Mouse (Mus musculus) CH12.LX (cell line): ENCODE results near the gene Smyd3. TPM values are rescaled to one million over a fixed set of nuclear protein-coding genes. Genes with fewer than 3 reads are reported as not detected.

Experiments used
- DNase-seq: peaks from one replicate; pipeline ENCODE4 v3.0.0-alpha.2; 2013; ENCODE audit errors: extremely low read depth
- H3K27ac ChIP-seq: 2 replicates; pipeline ENCODE4 v1.5.1; 2012; ENCODE audit warnings: low read depth, mild to moderate bottlenecking, control low read depth, moderate library complexity; ENCODE audit not compliant: insufficient read depth
- H3K27me3 ChIP-seq: replicated peaks from 2 replicates; pipeline ENCODE3; 2012; ENCODE audit warnings: inconsistent platforms
- H3K36me3 ChIP-seq, 2 experiments: replicated peaks in 1 of 2; 2 replicates each; pipeline versions ENCODE3 to v1.6.1; 2012; ENCODE audit warnings: inconsistent platforms in 1 of 2, low read length in 1 of 2, mild to moderate bottlenecking in 1 of 2, mixed read lengths in 1 of 2, moderate library complexity in 1 of 2; ENCODE audit not compliant: control insufficient read depth in 1 of 2, insufficient read depth in 1 of 2
- H3K4me1 ChIP-seq, 2 experiments: 2 replicates each; pipeline ENCODE4 v1.6.1; 2012; ENCODE audit warnings: inconsistent platforms in 1 of 2, moderate library complexity in 1 of 2; ENCODE audit not compliant: insufficient read depth in 2 of 2, control insufficient read depth in 1 of 2
- H3K4me2 ChIP-seq: 2 replicates; pipeline ENCODE4 v1.6.1; 2012; ENCODE audit warnings: low read depth, mild to moderate bottlenecking, control low read depth; ENCODE audit not compliant: poor library complexity, insufficient read depth, severe bottlenecking
- H3K4me3 ChIP-seq, 3 experiments: fragments of 150-350 bp in 1 of 3; sonication (generic) in 1 of 3; replicated peaks in 1 of 3; 2 replicates each; pipeline versions ENCODE3 to v1.5.1; 2011 to 2012; ENCODE audit warnings: low read depth in 2 of 3, low read length in 2 of 3, mild to moderate bottlenecking in 2 of 3, moderate library complexity in 2 of 3, control low read depth in 1 of 3, improper control_type of control experiment in 1 of 3, inconsistent platforms in 1 of 3, mixed read lengths in 1 of 3; ENCODE audit not compliant: poor library complexity in 1 of 3
- H3K79me2 ChIP-seq: replicated peaks from 2 replicates; pipeline ENCODE4 v1.6.1; 2012; ENCODE audit warnings: mild to moderate bottlenecking, moderate library complexity; ENCODE audit not compliant: control insufficient read depth, poor library complexity, insufficient read depth, severe bottlenecking; ENCODE audit errors: extremely low read depth
- H3K9ac ChIP-seq: 2 replicates; pipeline ENCODE4 v1.6.1; 2012; ENCODE audit warnings: low read depth, mild to moderate bottlenecking, control low read depth, moderate library complexity; ENCODE audit not compliant: insufficient read depth
- H3K9me3 ChIP-seq: replicated peaks from 2 replicates; pipeline ENCODE3; 2012; ENCODE audit warnings: low read length, inconsistent platforms, mixed read lengths
- BHLHE40 ChIP-seq: IDR thresholded peaks from 2 replicates; pipeline ENCODE4 v1.6.1; 2011; ENCODE audit warnings: mild to moderate bottlenecking, low read depth, low read length, improper control_type of control experiment
- CHD1 ChIP-seq: IDR thresholded peaks from 2 replicates; pipeline ENCODE4 v1.6.1; 2012; ENCODE audit warnings: low read depth, low read length, improper control_type of control experiment, inconsistent platforms
- CHD2 ChIP-seq: IDR thresholded peaks from 2 replicates; pipeline ENCODE4 v1.6.1; 2011; ENCODE audit warnings: low read length, improper control_type of control experiment
- CTCF ChIP-seq, 2 experiments: IDR thresholded peaks in 1 of 2; conservative IDR thresholded peaks in 1 of 2; 2 replicates each; pipeline ENCODE4 v1.5.1; 2011 to 2012; ENCODE audit warnings: low read depth in 2 of 2, low read length in 2 of 2, improper control_type of control experiment in 1 of 2, inconsistent platforms in 1 of 2, mild to moderate bottlenecking in 1 of 2, moderate library complexity in 1 of 2
- EP300 ChIP-seq: IDR thresholded peaks from 2 replicates; pipeline ENCODE4 v1.6.1; 2011; ENCODE audit warnings: low read length, improper control_type of control experiment
- ETS1 ChIP-seq: conservative IDR thresholded peaks from 2 replicates; pipeline ENCODE4 v1.6.1; 2012; ENCODE audit warnings: low read depth, mild to moderate bottlenecking, inconsistent platforms, low read length, improper control_type of control experiment, moderate library complexity
- GABPA ChIP-seq: IDR thresholded peaks from 2 replicates; pipeline ENCODE4 v1.6.1; 2012; ENCODE audit warnings: low read depth, low read length, improper control_type of control experiment, inconsistent platforms; ENCODE audit not compliant: insufficient replicate concordance
- HCFC1 ChIP-seq: IDR thresholded peaks from 2 replicates; pipeline ENCODE4 v1.6.1; 2012; ENCODE audit warnings: low read depth, mild to moderate bottlenecking, inconsistent platforms, low read length, improper control_type of control experiment
- IRF4 ChIP-seq: IDR thresholded peaks from 2 replicates; pipeline ENCODE4 v1.6.1; 2014; ENCODE audit warnings: low read depth, mild to moderate bottlenecking, inconsistent platforms, low read length, improper control_type of control experiment
- JUN ChIP-seq: IDR thresholded peaks from 2 replicates; pipeline ENCODE4 v1.6.1; 2011; ENCODE audit warnings: low read depth, mild to moderate bottlenecking, low read length, improper control_type of control experiment, moderate library complexity; ENCODE audit not compliant: insufficient read depth
- JUND ChIP-seq: conservative IDR thresholded peaks from 2 replicates; pipeline ENCODE4 v1.6.1; 2011; ENCODE audit warnings: low read depth, low read length, improper control_type of control experiment
- MAX ChIP-seq: IDR thresholded peaks from 2 replicates; pipeline ENCODE4 v1.6.1; 2011; ENCODE audit warnings: low read length, improper control_type of control experiment
- MAZ ChIP-seq: IDR thresholded peaks from 2 replicates; pipeline ENCODE4 v1.6.1; 2012; ENCODE audit warnings: low read depth, mild to moderate bottlenecking, inconsistent platforms, low read length, improper control_type of control experiment, moderate library complexity
- MXI1 ChIP-seq: IDR thresholded peaks from 2 replicates; pipeline ENCODE4 v1.6.1; 2011; ENCODE audit warnings: mild to moderate bottlenecking, low read depth, low read length, improper control_type of control experiment
- NELFE ChIP-seq: IDR thresholded peaks from 2 replicates; pipeline ENCODE4 v1.6.1; 2011; ENCODE audit warnings: low read depth, low read length, improper control_type of control experiment
- NRF1 ChIP-seq: IDR thresholded peaks from 2 replicates; pipeline ENCODE4 v1.6.1; 2014; ENCODE audit warnings: low read depth, mild to moderate bottlenecking, inconsistent platforms, low read length, improper control_type of control experiment, moderate library complexity
- POLR2AphosphoS2 ChIP-seq: IDR thresholded peaks from 2 replicates; pipeline ENCODE4 v1.6.1; 2011; ENCODE audit warnings: low read depth, low read length, improper control_type of control experiment
- RCOR1 ChIP-seq: conservative IDR thresholded peaks from 2 replicates; pipeline ENCODE4 v1.6.1; 2012; ENCODE audit warnings: low read depth, mild to moderate bottlenecking, inconsistent platforms, low read length, improper control_type of control experiment
- SIN3A ChIP-seq: IDR thresholded peaks from 2 replicates; pipeline ENCODE4 v1.6.1; 2012; ENCODE audit warnings: low read length, improper control_type of control experiment, inconsistent platforms
- SMC3 ChIP-seq: IDR thresholded peaks from 2 replicates; pipeline ENCODE4 v1.6.1; 2011; ENCODE audit warnings: low read depth, low read length, improper control_type of control experiment
- TBP ChIP-seq: conservative IDR thresholded peaks from 2 replicates; pipeline ENCODE4 v1.6.1; 2011; ENCODE audit warnings: low read depth, low read length, improper control_type of control experiment
- TCF12 ChIP-seq: IDR thresholded peaks from 2 replicates; pipeline ENCODE4 v1.6.1; 2014; ENCODE audit warnings: low read depth, mild to moderate bottlenecking, inconsistent platforms, low read length, improper control_type of control experiment
- UBTF ChIP-seq: IDR thresholded peaks from 2 replicates; pipeline ENCODE4 v1.6.1; 2012; ENCODE audit warnings: low read depth, mild to moderate bottlenecking, inconsistent platforms, low read length, improper control_type of control experiment, moderate library complexity
- USF1 ChIP-seq: IDR thresholded peaks from 2 replicates; pipeline ENCODE4 v1.6.1; 2014; ENCODE audit warnings: low read depth, mild to moderate bottlenecking, inconsistent platforms, low read length, improper control_type of control experiment
- USF2 ChIP-seq: conservative IDR thresholded peaks from 2 replicates; pipeline ENCODE4 v1.6.1; 2011; ENCODE audit warnings: low read depth, low read length, improper control_type of control experiment
- ZMIZ1 ChIP-seq: IDR thresholded peaks from 2 replicates; pipeline ENCODE4 v1.6.1; 2012; ENCODE audit warnings: low read depth, mild to moderate bottlenecking, inconsistent platforms, low read length, improper control_type of control experiment
- ZNF384 ChIP-seq: IDR thresholded peaks from 2 replicates; pipeline ENCODE4 v1.6.1; 2012; ENCODE audit warnings: low read depth, low read length, improper control_type of control experiment, inconsistent platforms
- dilution Hi-C: fragments of 300-500 bp; cut with MboI; formaldehyde crosslinking; loops from 2 replicates; pipeline ENCODE4 v1.14.3; 2020; ENCODE audit warnings: low sequenced_read_pairs; ENCODE audit not compliant: extremely low pct_unique_long_range_greater_than_20kb, extremely low pct_ligation_motif_present
- in situ Hi-C: fragments of 300-500 bp; cut with MboI; formaldehyde crosslinking; loops from 3 replicates; pipeline ENCODE4 v1.14.3; 2019; ENCODE audit warnings: low sequenced_read_pairs, low pct_ligation_motif_present, low pct_unique_long_range_greater_than_20kb, mixed read lengths
- polyA plus RNA-seq: library from polyadenylated mRNA; unstranded; fragments of >175 nt; gene quantifications from 2 replicates; pipeline ENCODE4 v1.2.1, GENCODE M21; 2012; ENCODE audit warnings: low read depth; ENCODE audit not compliant: insufficient read length
- total RNA-seq, 2 experiments: library from RNA; depleted of rRNA; stranded (reverse); fragments of 300-350 nt in 1 of 2; fragments of >200 nt in 1 of 2; gene quantifications; 2 replicates each; pipeline ENCODE4 v1.2.3; 2012 to 2014

The Smyd3 gene
- total and polyA plus RNA-seq, 3 experiments: 11.4 to 12.5 (median 11.8) TPM

- H3K4me2 ChIP-seq: no peak overlapping the region
- H3K4me1 ChIP-seq: no peaks in the 10 kb centered on the region
- TF ChIP-seq TBP: no peak
- TF ChIP-seq GABPA: no peak
- TF ChIP-seq JUND: no peak
- TF ChIP-seq TCF12: no peak
- TF ChIP-seq USF1: no peak
- TF ChIP-seq NRF1: no peak
- no peak for TF ChIP-seq ETS1
- no peak for TF ChIP-seq MXI1
- TF ChIP-seq MAX: no peak
- no peak for TF ChIP-seq JUN
- no peak for TF ChIP-seq RCOR1
- no peak for TF ChIP-seq USF2
- no peak for TF ChIP-seq POLR2AphosphoS2
- no peak for TF ChIP-seq SIN3A
- TF ChIP-seq IRF4: no peak
- TF ChIP-seq NELFE: no peak
- no peak for TF ChIP-seq BHLHE40
- TF ChIP-seq EP300: no peak
- DNase-seq: no peak
- H3K79me2 ChIP-seq: no peaks in the 10 kb centered on the region
- no peak overlapping the region for H3K9ac ChIP-seq
- H3K36me3 ChIP-seq: peaks cover 0 to 4% of the 10 kb centered on the region in 2 experiments
- H3K27ac ChIP-seq: no peak overlapping the region
- H3K27me3 ChIP-seq: no peaks in the 10 kb centered on the region
- H3K9me3 ChIP-seq: no peaks in the 10 kb centered on the region
- H3K4me3 ChIP-seq: no peak overlapping the region
- in situ Hi-C loops (no loop called here), dilution Hi-C loops (no loop called here)
These were observed 174.4 kb downstream of the Smyd3 start for GRCm38 (mm10) chr1:179343426-179343825.

DNA sequence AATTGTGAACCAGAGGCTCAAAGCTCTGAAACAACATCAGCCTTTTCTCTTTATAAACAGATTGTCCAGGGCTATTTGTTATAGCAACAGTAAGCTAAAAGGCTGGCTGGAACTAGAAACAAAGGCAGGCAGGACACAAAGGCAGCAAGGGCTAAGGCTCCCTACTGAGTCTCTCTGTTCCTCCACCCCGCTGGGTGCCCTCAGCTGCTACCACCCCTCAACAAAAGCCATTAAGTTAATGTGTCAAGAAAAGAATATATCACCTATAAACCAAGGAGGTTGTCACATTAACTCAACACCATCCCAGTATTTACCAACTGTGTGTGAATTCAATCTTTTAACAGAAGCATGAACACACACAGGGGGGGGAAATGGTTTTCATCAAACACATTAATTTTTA is 176.3 kb downstream of the Smyd3 start:
- Histone ChIP-seq H3K27ac (no peak overlapping the region), H3K4me1 (no peaks in the 10 kb centered on the region), H3K27me3 (no peaks in the 10 kb centered on the region), H3K36me3 (peaks cover 0 to 6% of the 10 kb centered on the region in 2 experiments), H3K4me3 (no peak overlapping the region), H3K9ac (no peak overlapping the region), H3K79me2 (no peaks in the 10 kb centered on the region), H3K9me3 (no peaks in the 10 kb centered on the region), H3K4me2 (no peak overlapping the region)
- in situ Hi-C loops: no loop called here
- TF ChIP-seq CTCF (conservative IDR thresholded peaks at IDR 0.05 in 1 of 2, IDR thresholded peaks at IDR 0.05 in 1 of 2; ENCODE audit: low read depth in 2 of 2, low read length in 2 of 2): no peak
- TF ChIP-seq SMC3: no peak
- TF ChIP-seq JUN: no peak
- no peak for TF ChIP-seq MXI1
- TF ChIP-seq BHLHE40: no peak
- TF ChIP-seq UBTF: no peak
- no peak for TF ChIP-seq POLR2AphosphoS2
- no peak for TF ChIP-seq JUND
- no peak for TF ChIP-seq CHD2
- TF ChIP-seq EP300: no peak
- no peak for TF ChIP-seq HCFC1
- no peak for TF ChIP-seq GABPA
- no peak for TF ChIP-seq TBP
- no peak for TF ChIP-seq CHD1
- TF ChIP-seq USF1: no peak
- TF ChIP-seq ZMIZ1: no peak
- no peak for TF ChIP-seq USF2
- no peak for TF ChIP-seq MAZ
- no peak for TF ChIP-seq ZNF384
- TF ChIP-seq MAX: no peak
- DNase-seq: no peak
- dilution Hi-C loops: no loop called here
